Mouse (Mus musculus): Measurements from ENCODE around the gene Kbtbd2. TPM values are rescaled to one million over a fixed set of nuclear protein-coding genes. Genes with fewer than 3 reads are reported as not detected.

Gene Kbtbd2
- polyA plus RNA-seq, 1 experiment, result 99.1 TPM

GRCm38 (mm10) chr6:56834769-56835168 lies 37.2 kb upstream of the Kbtbd2 start:
- H3K4me1 ChIP-seq (ENCODE audit: control insufficient read depth, insufficient read depth, low read length), result no peaks in the 10 kb centered on the region
- H3K4me3 ChIP-seq (ENCODE audit: low read depth, low read length), result peak overlapping the region; percentile 57
- peak overlapping the region; percentile 88 for H3K9ac ChIP-seq (ENCODE audit: low read depth, poor library complexity, severe bottlenecking)
- H3K36me3 ChIP-seq (ENCODE audit: control insufficient read depth, insufficient read depth, low read length, poor library complexity, severe bottlenecking), result peaks cover 11% of the 10 kb centered on the region
- no peak for TF ChIP-seq EP300 (IDR thresholded peaks at IDR 0.05; ENCODE audit: insufficient read depth, low read depth, low read length)
- H3K27ac ChIP-seq (ENCODE audit: insufficient read depth, low read length), result peak overlapping the region; percentile 80
- H3K9me3 ChIP-seq (replicated peaks; ENCODE audit: control insufficient read depth, insufficient read depth, low read length, poor library complexity, severe bottlenecking), result no peaks in the 10 kb centered on the region
- no peaks in the 10 kb centered on the region for H3K27me3 ChIP-seq (ENCODE audit: control insufficient read depth, insufficient read depth, low read length, poor library complexity, severe bottlenecking)

GRCm38 (mm10) chr6:56832830-56833229 lies 35.2 kb upstream of the Kbtbd2 start:
- Histone ChIP-seq H3K4me1 (ENCODE audit: control insufficient read depth, insufficient read depth, low read length) (no peaks in the 10 kb centered on the region), H3K27me3 (ENCODE audit: control insufficient read depth, insufficient read depth, low read length, poor library complexity, severe bottlenecking) (no peaks in the 10 kb centered on the region), H3K4me3 (ENCODE audit: low read depth, low read length) (peak overlapping the region; percentile 96), H3K36me3 (ENCODE audit: control insufficient read depth, insufficient read depth, low read length, poor library complexity, severe bottlenecking) (peaks cover 11% of the 10 kb centered on the region), H3K27ac (ENCODE audit: insufficient read depth, low read length) (no peak overlapping the region), H3K9me3 (replicated peaks; ENCODE audit: control insufficient read depth, insufficient read depth, low read length, poor library complexity, severe bottlenecking) (no peaks in the 10 kb centered on the region), H3K9ac (ENCODE audit: low read depth, poor library complexity, severe bottlenecking) (peak overlapping the region; percentile 90)
- TF ChIP-seq EP300 (IDR thresholded peaks at IDR 0.05; ENCODE audit: insufficient read depth, low read depth, low read length) (no peak), POLR2A (IDR thresholded peaks at IDR 0.05; ENCODE audit: insufficient read depth, low read length) (no peak), CTCF (IDR thresholded peaks at IDR 0.05; ENCODE audit: low read depth, low read length) (no peak)

- Histone ChIP-seq H3K4me3 (ENCODE audit: low read depth, low read length) (peak overlapping the region; percentile 96), H3K9me3 (replicated peaks; ENCODE audit: control insufficient read depth, insufficient read depth, low read length, poor library complexity, severe bottlenecking) (no peaks in the 10 kb centered on the region), H3K9ac (ENCODE audit: low read depth, poor library complexity, severe bottlenecking) (peak overlapping the region; percentile 90), H3K4me1 (ENCODE audit: control insufficient read depth, insufficient read depth, low read length) (no peaks in the 10 kb centered on the region), H3K27me3 (ENCODE audit: control insufficient read depth, insufficient read depth, low read length, poor library complexity, severe bottlenecking) (no peaks in the 10 kb centered on the region), H3K36me3 (ENCODE audit: control insufficient read depth, insufficient read depth, low read length, poor library complexity, severe bottlenecking) (peaks cover 11% of the 10 kb centered on the region), H3K27ac (ENCODE audit: insufficient read depth, low read length) (no peak overlapping the region)
- TF ChIP-seq CTCF (IDR thresholded peaks at IDR 0.05; ENCODE audit: low read depth, low read length) (no peak), EP300 (IDR thresholded peaks at IDR 0.05; ENCODE audit: insufficient read depth, low read depth, low read length) (no peak), POLR2A (IDR thresholded peaks at IDR 0.05; ENCODE audit: insufficient read depth, low read length) (no peak)
Measured at GRCm38 (mm10) chr6:56832407-56832796, 34.8 kb upstream of the Kbtbd2 start.

GRCm38 (mm10) chr6:56831697-56832406 lies 34.2 kb upstream of the Kbtbd2 start, which contains the start of gene Fkbp9:
Gene Fkbp9, plus strand, starts transcription at chr6:56832059.
- peaks cover 11% of the 10 kb centered on the region for H3K36me3 ChIP-seq (ENCODE audit: control insufficient read depth, insufficient read depth, low read length, poor library complexity, severe bottlenecking)
- H3K9me3 ChIP-seq (replicated peaks; ENCODE audit: control insufficient read depth, insufficient read depth, low read length, poor library complexity, severe bottlenecking), result no peaks in the 10 kb centered on the region
- peak within 1 kb of the TSS; percentile 90 for H3K9ac ChIP-seq (ENCODE audit: low read depth, poor library complexity, severe bottlenecking)
- no peak for TF ChIP-seq POLR2A (IDR thresholded peaks at IDR 0.05; ENCODE audit: insufficient read depth, low read length)
- TF ChIP-seq CTCF (IDR thresholded peaks at IDR 0.05; ENCODE audit: low read depth, low read length), result no peak
- TF ChIP-seq EP300 (IDR thresholded peaks at IDR 0.05; ENCODE audit: insufficient read depth, low read depth, low read length), result no peak
- H3K27ac ChIP-seq (ENCODE audit: insufficient read depth, low read length), result no peak within 1 kb of the TSS; the same call in 1 of the 2 replicates
- H3K4me1 ChIP-seq (ENCODE audit: control insufficient read depth, insufficient read depth, low read length), result no peaks in the 10 kb centered on the region
- H3K27me3 ChIP-seq (ENCODE audit: control insufficient read depth, insufficient read depth, low read length, poor library complexity, severe bottlenecking), result no peaks in the 10 kb centered on the region
- H3K4me3 ChIP-seq (ENCODE audit: low read depth, low read length), result peak within 1 kb of the TSS; percentile 96

- Histone ChIP-seq H3K36me3 (ENCODE audit: control insufficient read depth, insufficient read depth, low read length, poor library complexity, severe bottlenecking) (no peaks in the 10 kb centered on the region), H3K9me3 (replicated peaks; ENCODE audit: control insufficient read depth, insufficient read depth, low read length, poor library complexity, severe bottlenecking) (no peaks in the 10 kb centered on the region), H3K9ac (ENCODE audit: low read depth, poor library complexity, severe bottlenecking) (no peak overlapping the region), H3K4me1 (ENCODE audit: control insufficient read depth, insufficient read depth, low read length) (no peaks in the 10 kb centered on the region), H3K27me3 (ENCODE audit: control insufficient read depth, insufficient read depth, low read length, poor library complexity, severe bottlenecking) (no peaks in the 10 kb centered on the region), H3K4me3 (ENCODE audit: low read depth, low read length) (no peak overlapping the region), H3K27ac (ENCODE audit: insufficient read depth, low read length) (no peak overlapping the region)
- TF ChIP-seq EP300 (IDR thresholded peaks at IDR 0.05; ENCODE audit: insufficient read depth, low read depth, low read length) (no peak), CTCF (IDR thresholded peaks at IDR 0.05; ENCODE audit: low read depth, low read length) (no peak), POLR2A (IDR thresholded peaks at IDR 0.05; ENCODE audit: insufficient read depth, low read length) (no peak)
Measured at GRCm38 (mm10) chr6:56825657-56826056, 28.0 kb upstream of the Kbtbd2 start.

- no peak overlapping the region for H3K9ac ChIP-seq (ENCODE audit: low read depth, poor library complexity, severe bottlenecking)
- H3K27ac ChIP-seq (ENCODE audit: insufficient read depth, low read length), result no peak overlapping the region
- TF ChIP-seq CTCF (IDR thresholded peaks at IDR 0.05; ENCODE audit: low read depth, low read length) (no peak), EP300 (IDR thresholded peaks at IDR 0.05; ENCODE audit: insufficient read depth, low read depth, low read length) (no peak), POLR2A (IDR thresholded peaks at IDR 0.05; ENCODE audit: insufficient read depth, low read length) (no peak)
- no peak overlapping the region for H3K4me3 ChIP-seq (ENCODE audit: low read depth, low read length)
- H3K4me1 ChIP-seq (ENCODE audit: control insufficient read depth, insufficient read depth, low read length), result no peaks in the 10 kb centered on the region
- H3K27me3 ChIP-seq (ENCODE audit: control insufficient read depth, insufficient read depth, low read length, poor library complexity, severe bottlenecking), result no peaks in the 10 kb centered on the region
- no peaks in the 10 kb centered on the region for H3K36me3 ChIP-seq (ENCODE audit: control insufficient read depth, insufficient read depth, low read length, poor library complexity, severe bottlenecking)
- H3K9me3 ChIP-seq (replicated peaks; ENCODE audit: control insufficient read depth, insufficient read depth, low read length, poor library complexity, severe bottlenecking), result no peaks in the 10 kb centered on the region
Measured at GRCm38 (mm10) chr6:56819124-56819487, 21.5 kb upstream of the Kbtbd2 start.

Data from ES-Bruce4 (cell line).